Mouse (Mus musculus) 3T3-L1 (cell line): ENCODE results near the gene Utp6.
"Not testable (repeated sequence)": the region's sequence is repeated elsewhere in the genome, so short reads cannot be mapped to it uniquely, and the experiment has no call there.

Experiments used
- DNase-seq: peaks from one replicate; pipeline ENCODE4 v3.0.0-alpha.2; 2015; ENCODE audit warnings: low read depth, low spot score

Gene Utp6

DNA sequence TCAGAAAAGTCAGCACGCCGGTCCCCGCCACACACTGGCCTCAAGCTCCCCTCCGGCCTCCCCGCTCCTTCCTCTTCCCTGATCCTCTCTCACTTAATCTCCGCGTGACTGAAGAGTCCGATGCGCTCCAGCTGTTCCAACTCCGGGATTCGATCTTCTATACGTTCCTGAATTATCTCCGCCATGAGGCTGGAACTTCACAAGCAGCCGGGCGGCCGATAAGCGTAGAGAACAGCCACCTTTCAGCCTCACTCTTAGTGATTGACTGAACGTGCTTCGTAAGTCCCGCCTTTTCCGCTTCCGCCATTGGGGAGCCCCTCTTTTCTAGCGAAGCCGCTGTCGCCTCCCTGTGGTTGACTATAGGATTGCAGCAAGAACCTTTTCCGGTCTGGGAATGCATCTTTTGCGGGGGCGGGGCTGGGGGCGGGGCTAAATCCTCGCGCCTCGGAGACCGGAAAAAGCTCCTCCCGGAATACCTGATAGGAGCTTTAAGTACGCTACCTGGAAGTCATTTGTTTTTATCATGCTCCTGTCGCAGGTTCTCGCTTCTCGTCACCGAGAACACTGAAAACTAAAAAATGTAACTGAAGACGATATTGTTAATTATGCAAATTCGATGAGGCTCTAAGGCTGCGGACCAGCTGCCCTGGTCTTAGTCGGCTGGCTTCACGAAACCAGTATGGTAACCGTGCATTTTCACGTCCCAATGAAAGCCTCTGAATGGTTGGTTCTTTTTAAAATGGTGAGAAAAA is at the start of gene Utp6:
Gene Utp6, minus strand, starts transcription at position 266 of the 752 bp plus-strand sequence.
- peak; percentile 100 for DNase-seq

DNA sequence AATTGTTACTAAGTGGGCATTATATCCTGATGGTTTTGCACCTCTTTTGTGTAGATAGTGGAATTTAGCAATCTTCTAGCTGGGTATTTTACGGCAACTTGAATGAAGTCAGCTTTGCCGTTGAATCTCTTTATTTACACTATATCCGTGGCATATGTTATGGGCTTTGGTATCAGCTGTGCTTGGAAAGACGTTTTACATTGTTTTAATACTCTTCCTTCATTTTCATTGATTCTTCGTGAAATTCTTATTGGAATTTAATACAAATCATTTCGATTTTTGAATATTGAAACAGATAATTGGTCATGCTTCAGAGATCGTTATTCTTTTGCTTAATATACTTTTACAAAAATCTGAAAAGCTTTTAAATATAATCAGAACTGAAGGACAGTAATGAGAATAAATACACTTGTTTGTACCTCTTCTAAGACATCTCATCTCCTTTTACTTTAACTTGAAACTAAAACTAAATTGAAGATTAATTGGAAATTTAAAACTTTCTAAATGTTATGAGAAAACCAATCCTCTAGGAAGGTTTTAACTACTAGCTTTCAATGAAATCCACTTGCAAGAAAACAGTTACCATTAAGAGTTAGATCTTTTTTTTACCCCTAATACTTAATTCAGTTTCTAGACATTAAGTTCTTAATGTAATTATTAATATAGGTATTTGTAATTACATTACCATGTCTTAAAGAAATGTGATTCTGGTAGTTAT is 32.2 kb upstream of the Utp6 start:
- DNase-seq, result peak; percentile 21

- DNase-seq, result peak; percentile 47
Observed at GRCm38 (mm10) chr11:79993356-79994270, 31.4 kb upstream of the Utp6 start.

GRCm38 (mm10) chr11:79992592-79993355 is 30.6 kb upstream of the Utp6 start, which contains the start of gene Suz12:
TSS of gene Suz12 (plus strand) at chr11:79993106.
- DNase-seq, result peak; percentile 94

- no peak for DNase-seq
Observed at GRCm38 (mm10) chr11:79992035-79992591, 29.9 kb upstream of the Utp6 start.

- no peak for DNase-seq
Observed at GRCm38 (mm10) chr11:79991600-79991999, 29.4 kb upstream of the Utp6 start.

DNA sequence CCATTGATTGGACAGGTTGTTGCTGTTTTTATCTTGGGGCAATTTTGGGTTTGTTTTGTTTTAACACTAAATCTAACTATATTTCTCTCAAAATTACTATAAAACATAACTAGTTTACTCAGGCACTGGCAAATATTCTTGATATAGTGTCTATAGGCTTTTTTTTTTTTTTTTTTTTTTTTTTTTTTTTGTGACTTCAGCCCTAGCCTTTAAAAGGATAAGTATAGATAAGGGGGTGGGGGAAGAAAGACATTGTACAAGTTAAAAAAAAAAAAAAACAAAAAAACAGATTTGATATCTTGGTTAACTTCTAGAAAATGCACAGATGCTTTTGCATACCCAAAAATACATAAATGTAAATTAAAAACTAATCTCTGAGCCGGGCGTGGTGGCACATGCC is 27.9 kb upstream of the Utp6 start:
- no peak for DNase-seq

DNA sequence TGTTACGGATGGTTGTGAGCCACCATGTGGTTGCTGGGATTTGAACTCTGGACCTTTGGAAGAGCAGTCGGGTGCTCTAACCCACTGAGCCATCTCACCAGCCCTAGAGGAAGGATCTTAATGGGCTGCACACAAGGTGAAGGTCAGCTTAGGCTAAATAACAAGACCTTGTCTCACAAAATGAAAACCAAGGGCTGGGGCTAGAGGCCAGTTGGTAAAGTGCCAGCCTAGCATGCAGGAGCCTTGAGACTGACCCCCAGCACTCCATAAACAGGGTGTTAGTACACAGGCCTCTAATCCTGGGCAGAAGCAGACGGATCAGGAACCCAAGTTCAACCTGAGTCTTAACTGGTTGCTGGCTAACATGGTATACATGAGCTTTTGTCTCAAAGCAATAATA is 25.7 kb upstream of the Utp6 start:
- no peak for DNase-seq

- no peak for DNase-seq
Observed at GRCm38 (mm10) chr11:79986886-79987285, 24.7 kb upstream of the Utp6 start.

GRCm38 (mm10) chr11:79977747-79978146 is 15.6 kb upstream of the Utp6 start:
- not testable (repeated sequence) for DNase-seq

DNA sequence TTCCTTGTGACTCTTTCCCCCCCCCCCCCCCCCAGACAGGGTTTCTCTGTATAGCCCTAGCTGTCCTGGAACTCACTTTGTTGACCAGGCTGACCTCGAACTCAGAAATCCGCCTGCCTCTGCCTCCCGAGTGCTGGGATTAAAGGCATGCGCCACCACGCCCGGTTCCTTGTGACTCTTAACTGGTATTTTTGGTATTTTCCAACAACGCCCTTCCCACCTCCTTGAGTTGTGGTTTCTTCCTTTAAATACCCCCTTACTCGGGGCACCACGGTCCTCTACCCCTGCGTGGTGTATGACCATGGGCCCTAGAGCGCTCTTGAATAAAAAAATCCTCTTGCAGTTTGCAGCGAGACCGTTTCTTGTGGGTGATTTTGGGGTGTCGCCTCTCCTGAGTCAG is 14.9 kb upstream of the Utp6 start:
- DNase-seq, result not testable (repeated sequence)

DNA sequence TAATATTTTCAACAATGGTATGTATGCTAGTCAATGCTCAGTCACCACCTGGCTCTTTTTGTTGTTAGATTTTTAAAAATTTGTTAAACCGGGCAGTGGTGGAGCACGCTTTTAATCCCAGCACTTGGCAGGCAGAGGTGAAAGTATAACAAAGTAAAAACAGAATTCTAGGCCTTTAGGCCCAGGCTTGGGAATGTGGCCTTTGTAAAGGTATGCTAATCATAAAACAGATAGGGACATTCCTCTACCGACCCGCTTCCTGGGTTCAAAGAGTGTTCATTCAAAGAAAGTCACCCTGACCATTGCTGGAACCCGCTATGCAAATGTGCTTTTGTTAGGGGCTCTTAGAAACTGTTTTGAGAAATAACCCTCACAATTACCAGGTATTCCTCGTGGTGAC is 14.5 kb upstream of the Utp6 start:
- DNase-seq, result not testable (repeated sequence)

GRCm38 (mm10) chr11:79976222-79976621 is 14.0 kb upstream of the Utp6 start:
- DNase-seq, result no peak

GRCm38 (mm10) chr11:79975377-79975776 is 13.2 kb upstream of the Utp6 start:
- no peak for DNase-seq

DNA sequence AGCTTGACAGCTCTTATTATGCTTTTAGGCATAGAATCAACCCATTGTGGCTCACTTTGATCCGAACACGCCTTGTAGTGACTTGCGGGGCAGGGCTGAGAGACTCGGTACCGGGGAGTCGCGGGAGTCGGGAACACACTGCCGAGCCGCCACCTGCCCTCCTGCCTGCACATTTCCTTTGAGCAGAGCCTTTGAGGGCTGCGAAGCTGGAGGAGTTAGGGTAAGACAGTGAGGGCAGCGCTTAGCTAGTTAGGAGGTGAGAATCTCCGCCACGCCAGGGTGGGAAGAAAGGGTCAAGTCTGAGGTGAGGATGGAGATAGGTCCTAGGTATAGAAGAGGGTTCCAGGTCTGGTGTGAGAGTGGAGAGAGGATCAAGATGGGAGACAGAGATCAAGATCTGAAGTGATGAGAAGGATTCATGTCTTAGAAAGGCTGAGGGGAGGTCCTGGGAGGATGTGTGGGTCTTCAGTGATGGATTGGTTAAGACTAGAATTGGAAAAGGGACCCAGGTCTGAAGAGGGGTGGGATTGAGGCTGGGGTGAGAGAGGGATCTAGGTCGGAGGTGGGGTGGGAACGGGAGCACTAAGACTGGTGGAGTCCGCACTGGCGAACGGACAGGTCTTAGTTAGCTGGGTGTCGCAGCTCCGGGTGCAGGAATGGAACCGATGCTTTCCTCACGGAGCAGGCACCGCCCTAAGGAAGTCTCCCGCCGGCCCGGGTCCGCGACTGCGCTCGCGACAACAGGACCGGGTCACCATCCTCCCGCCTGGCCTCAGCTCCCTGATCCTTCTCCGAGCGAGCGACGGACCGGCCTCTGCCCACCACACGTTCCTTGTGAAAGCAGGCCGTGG is 11.7 kb upstream of the Utp6 start:
- no peak for DNase-seq

GRCm38 (mm10) chr11:79973133-79973532 is 10.9 kb upstream of the Utp6 start:
- DNase-seq, result no peak

DNA sequence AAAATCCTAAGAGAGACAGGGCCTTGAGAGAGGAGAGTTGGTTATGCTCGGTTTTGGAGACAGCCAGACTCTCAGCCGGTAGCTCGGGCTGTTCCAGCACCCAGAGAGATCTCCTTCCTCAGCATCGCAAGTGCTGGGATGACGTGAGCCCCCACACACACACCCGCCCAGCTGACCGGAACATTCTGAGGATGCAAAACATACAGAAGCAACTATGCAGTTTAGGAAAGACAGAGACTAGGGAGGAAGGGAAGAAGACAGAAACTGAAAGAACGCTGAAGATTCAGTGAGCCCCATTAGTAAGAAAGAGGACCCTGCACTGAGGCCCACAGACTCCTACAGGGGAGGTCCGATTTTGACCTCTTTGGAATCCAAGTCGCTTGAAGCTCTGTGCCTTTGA is 5.6 kb upstream of the Utp6 start:
- no peak for DNase-seq

DNA sequence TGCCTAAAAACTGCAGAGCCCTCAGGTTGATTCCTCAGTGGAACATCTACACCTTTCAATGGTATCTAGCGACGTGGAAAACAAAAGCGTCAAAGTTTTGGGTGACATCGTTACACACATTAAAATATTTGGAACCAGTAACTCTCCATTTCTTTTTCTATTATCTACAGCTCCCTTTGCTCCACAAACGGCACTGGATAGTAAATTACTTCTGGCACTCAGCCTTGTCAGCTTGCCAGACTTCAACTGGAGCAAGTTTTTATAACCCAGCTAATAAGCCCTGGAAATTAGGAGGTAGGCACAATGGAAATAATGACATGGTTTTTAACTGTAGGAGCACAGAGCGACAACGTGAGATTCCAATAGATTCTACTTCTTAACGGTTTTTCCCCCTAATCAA is 3.7 kb upstream of the Utp6 start:
- peak; percentile 6 for DNase-seq

- DNase-seq, result no peak
Observed at GRCm38 (mm10) chr11:79963212-79963974, 1.2 kb upstream of the Utp6 start.
